Mouse (Mus musculus) left cerebral cortex, adult 18-20 months (tissue): ENCODE results near the gene Slc18b1. TPM values are rescaled to one million over a fixed set of nuclear protein-coding genes. Genes with fewer than 3 reads are reported as not detected.

Experiments used
- DNase-seq, 2 experiments: peaks; one replicate each; pipeline ENCODE4 v3.0.0; 2021 to 2022; ENCODE audit warnings: low spot score in 2 of 2, mixed read lengths in 1 of 2
- total RNA-seq, 2 experiments: library from RNA; stranded (reverse); gene quantifications; 2 replicates each; pipeline ENCODE4 v1.2.3; 2021

Gene Slc18b1
- total RNA-seq, 2 experiments from 2014 or later = 27.6 to 28.8 TPM

DNA sequence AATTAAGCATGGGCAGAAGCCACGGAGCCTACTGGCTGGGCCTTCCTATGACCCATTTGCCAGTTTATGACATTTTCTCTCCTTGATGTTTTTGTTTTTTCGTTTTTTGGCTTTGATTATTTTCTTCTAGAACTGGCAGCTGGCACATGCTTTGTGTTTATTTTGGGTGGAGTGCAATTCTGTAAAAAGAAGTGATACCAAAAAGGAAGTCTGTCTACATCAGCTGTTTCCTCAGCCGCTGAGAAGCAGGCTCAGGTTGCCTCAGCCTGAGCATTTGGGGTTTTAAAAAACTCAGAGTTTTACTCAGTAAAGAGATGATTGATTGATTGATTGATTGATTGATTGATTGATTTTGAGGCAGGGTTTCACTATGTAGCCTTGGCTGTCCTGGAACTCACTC, 6.1 kb downstream of the Slc18b1 start:
- DNase-seq = no peak

DNA sequence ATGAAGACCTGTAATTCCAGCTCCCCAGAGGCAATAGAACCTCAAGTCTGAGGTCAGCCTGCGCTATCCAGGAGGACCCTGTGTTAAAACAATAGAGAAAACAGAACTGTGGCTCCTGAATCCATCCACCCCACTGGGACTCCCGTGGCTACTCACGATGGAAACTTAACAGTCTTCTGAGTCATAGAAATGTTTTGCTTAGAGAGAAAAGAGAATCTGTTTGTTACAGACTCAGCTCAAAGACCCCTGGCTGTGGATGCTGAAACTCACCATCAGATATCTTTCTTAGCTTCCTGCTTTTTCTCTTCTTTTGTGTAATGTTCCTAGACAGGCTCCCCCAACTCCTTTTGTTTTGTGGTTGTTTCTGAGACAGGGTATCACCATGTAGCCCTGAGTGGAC, 7.9 kb downstream of the Slc18b1 start:
- no peak for DNase-seq

DNA sequence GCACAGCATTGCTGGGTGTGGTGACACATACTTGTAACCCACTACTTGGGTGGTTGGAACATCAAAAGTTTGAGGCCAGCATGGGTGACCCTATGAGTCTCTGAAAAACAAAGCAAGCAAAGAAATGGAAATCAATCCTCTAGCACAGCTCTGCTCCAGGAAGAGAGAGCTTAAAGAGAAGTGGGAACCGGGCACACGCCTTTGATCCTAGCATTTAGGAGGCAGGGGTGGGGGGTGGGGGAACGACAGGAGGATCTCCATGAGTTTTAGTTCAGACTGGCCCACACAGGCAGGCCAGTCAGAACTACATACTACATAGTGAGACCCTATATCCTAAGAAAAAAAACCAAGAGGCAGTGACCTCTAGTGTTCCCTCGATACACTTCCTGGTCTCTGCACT, 9.4 kb downstream of the Slc18b1 start:
- DNase-seq = no peak

DNA sequence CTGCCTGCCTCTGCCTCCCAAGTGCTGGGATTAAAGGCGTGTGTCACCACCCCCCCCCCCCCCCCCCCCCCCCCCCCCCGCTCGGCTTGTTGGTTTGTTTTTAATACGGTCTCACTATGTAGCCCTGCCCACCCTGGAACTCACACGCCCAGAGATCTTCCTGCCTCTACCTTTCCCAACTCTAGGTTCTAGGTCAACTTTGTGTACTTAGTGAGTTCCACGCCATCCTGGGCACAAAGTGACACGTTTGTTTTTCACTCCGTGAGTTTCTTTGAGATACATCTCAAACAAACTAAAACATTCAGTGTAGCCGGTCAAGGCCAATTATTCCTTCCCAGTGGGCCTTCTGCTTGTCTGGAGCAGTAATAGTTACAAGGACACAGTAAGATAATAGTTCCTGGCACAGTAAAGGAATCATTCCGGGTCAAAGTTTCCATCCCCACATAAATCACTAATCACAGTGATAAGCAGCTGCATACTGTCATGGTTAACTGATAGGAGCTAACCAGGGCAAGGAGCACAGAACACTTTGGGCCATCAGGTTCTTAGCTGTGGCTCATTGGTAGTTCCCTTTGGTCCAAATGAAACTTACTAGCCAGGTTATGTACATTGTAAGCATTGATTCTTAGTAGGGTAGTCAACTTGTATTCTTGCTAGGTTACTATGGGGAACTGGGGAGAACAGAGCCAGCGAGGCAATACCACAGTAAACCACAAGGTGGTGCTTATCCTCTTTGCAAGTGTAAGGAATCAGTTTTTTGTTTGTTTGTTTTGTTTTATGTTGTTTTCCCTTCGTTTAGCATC, 15.1 kb downstream of the Slc18b1 start:
- DNase-seq = peak; percentile 63 to 79

DNA sequence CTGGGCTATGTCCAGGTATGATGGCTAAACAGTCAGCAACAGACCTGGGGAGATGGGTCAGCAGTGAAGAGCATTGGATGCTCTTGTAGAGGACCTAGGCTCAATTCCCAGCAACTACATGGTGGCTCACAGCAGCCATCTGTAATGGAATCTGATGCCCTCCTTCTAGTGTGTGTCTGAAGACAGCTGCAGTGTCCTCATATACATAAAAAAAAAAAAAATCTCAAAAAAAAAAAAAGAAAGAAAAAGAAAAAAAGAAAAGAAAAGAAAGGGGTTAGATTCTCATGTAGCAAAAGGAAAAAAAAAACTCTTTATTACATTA, 15.6 kb downstream of the Slc18b1 start:
- DNase-seq = no peak

DNA sequence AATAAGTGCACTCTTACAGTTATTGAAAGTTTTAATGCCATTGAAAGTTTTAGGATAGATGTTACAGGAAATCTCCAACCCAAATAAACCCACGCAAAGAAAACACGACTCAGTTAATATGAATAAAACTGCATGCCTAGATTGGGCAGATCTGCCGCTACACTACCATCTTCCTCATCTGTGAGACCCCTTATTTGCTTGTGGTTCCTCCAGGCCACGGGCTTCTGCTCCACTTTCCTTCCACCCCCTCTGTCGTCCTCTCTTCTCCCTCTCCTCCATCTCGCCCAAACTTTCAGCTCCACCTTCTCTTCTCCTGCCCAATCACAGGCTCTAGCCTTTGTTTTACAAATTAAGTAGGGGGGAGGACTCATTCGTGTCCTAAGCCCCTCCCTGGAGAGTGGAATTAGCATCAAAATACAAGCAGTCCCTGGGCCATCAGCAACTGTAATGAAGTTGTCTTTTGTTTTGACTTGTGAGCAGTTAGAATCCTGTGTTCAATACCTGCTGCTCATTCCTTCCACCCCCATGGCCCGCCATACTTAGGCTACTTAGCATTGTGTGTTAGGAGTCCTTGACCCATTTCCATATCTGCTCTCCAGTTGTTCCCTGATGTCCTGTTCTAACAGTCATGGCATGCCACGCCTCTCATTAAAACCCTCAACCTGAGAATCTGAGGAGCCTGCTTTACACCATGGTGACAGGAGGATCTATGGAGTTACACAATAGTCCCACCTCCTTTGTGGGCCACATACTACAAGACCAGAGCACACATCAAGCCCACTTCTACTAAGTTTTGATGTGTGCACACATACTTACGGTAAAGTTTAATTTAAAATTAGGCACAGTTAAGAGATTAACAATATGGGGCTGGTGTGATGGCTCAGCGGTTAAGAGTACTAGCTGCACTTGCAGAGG, 16.3 kb downstream of the Slc18b1 start:
- no peak for DNase-seq

DNA sequence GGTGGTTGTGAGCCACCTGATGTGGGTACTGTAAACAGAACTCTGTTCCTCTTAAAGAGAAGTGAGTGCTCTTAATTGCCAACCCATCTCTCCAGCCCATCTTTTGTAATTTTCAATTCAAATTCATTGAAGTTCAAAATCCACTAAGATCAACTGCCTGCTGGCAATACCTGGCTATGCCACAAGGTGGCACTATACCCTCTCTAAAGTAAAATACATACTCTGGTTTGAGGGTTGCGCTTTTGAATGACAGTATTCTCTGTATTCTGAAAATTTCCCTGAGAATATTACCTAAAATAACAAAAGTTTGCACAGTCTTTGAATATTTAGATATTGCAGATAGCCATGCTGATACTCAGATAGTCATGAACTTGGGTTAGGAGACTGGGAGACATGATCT, 18.4 kb downstream of the Slc18b1 start:
- DNase-seq = peak; percentile 68 to 84

DNA sequence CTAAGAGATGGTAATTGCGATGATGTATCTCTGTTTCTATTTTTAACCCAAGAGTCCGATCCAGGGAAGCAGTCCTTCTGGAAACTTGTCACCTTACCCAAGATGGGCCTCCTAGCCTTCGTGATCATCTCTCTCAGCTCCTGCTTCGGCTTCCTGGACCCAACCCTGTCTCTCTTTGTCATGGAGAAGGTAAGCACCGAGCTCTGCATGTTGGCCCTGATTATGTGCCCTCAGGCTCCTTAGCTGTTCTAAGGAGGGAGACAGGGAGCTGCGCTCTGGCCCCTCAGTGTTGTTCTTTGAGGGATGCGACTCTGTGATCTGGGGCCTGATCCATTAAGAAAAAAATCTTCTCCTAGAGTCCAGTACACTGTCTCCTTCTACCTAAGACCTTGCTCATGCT, 19.5 kb downstream of the Slc18b1 start:
- no peak for DNase-seq

DNA sequence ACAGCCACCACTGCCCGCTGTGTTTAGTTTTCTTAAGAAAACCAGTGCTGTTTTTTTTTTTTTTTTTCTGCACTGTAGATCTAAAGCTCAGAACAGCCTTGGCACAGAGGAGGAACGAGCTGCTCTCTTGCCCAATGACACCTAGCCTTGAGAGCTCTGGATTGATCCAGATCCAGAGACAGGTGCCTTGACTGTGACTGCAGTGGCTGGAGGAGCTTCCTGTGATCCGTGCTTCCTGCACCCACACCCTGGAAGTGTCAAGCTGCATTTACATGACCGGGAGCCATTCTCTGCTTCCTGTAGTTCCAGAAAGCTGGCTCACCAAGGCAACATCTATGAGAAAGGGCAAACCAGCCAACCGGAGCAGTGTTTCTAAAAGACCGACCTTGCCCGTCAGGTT, 29.7 kb downstream of the Slc18b1 start:
- no peak for DNase-seq

DNA sequence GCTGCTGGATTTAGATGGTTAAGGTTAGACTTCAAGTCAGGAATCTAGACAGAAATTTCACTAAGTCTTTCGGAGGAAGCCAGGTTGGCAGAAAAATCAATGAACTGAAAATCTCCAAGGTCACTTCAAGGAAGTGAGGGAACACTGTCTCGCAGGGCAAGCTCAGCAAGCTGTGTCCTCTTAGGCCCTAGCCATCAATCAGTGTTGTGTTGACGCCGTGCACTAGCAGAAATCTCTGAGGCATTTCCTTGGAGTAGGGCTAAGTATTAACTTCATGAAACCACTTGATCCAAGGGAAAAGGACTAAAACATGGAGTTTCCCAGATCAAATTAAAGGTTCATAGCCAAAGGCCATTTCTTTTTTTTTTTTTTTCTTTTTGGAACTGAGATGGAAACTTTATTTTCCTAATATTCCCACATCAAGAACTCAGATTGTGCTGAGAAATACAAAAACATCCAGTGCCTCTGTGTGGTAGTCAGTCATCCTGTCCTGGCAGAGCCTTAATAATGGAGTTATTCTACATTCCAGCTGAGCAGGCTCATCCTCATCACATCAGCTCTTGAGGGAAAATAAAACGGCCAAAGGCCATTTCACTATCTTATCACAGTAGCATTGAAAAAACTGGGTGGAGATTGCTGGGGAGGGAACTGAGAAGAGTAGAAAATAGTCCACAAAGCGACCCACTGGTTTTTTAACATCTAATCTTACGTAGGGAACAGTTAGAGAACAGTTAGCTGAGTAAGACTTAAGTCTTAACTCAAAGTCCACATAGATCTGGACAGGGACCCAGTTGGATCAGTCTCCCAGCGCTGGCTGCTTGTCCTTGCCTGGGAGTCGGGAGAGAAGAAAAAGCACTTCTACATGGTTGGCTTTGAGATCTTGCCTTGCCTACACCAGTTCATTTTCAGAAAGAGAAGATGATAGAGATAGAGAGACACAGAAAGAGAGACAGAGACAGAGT, 39.5 kb downstream of the Slc18b1 start:
- no peak for DNase-seq

DNA sequence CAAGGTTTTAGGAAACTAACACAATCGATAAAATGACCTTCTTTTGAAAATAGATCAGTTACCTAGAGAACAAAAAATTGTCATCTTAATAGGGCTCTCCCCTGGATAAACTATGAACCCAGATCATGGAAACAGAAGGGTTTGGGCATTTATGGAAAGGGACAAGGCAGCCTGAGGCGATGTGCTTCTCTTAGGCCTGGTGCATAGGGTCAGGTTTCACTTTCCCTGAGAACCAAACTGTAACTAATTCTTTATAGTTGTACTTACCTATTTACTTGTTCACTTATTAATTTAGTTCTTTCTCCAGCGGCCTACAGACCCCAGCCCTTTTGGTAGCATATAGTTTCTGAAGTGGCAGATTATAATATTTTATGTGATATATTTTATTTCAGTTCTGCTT, 40.3 kb downstream of the Slc18b1 start:
- no peak for DNase-seq

DNA sequence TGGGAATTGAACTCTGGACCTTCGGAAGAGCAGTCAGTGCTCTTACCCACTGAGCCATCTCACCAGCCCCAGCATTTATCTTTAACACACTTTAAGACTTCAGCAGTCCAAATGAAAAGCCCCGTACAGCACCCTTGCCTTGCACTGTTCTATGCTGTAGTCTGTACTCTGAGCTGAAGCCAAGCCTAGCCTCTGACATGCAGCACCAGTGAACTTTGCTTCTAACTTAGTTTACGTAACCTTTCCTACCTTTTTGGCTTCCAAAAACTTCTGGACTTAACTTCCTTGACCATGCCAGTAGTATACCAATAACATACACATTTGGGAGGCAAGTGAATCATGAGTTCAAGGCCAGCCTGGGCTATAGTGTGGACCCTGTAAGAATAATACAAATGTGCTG, 42.1 kb downstream of the Slc18b1 start:
- DNase-seq = no peak

DNA sequence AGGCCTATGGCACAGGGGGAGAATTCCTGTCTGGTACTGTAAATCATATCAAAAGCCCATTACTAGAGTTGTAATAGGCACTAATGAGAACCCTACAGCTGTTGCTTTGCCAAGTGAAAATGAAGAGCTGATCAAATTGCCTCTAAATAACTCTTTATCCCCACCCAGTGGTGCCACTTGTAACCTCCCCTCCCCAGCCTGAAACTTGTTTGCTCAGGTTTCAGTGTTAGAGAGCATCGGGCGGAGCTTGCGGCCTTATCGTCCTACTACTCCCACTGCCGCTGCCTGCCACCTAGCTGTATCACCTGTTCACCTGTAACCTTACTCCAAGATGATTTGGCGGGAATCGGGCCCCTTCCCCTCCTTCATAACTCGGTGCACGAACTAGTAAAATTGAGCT, 42.6 kb downstream of the Slc18b1 start:
- DNase-seq = no peak

DNA sequence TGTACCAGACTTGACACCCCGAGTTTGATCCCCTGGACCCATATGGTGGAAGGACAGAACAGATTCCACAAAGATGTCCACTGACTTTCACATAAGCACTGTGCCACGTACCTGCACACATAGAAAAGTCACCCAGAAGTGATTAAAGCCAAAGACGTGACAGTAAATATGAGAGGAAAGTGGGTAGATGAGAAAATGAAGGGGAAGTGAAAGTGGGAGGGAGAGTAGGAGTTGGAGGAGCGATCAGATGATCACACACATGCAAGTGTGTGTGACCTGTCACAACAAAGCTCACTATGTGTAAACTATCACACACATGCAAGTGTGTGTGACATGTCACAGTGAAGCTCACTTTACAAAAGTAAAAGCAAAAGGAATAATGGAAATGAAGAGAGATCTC, 43.7 kb downstream of the Slc18b1 start:
- no peak for DNase-seq

DNA sequence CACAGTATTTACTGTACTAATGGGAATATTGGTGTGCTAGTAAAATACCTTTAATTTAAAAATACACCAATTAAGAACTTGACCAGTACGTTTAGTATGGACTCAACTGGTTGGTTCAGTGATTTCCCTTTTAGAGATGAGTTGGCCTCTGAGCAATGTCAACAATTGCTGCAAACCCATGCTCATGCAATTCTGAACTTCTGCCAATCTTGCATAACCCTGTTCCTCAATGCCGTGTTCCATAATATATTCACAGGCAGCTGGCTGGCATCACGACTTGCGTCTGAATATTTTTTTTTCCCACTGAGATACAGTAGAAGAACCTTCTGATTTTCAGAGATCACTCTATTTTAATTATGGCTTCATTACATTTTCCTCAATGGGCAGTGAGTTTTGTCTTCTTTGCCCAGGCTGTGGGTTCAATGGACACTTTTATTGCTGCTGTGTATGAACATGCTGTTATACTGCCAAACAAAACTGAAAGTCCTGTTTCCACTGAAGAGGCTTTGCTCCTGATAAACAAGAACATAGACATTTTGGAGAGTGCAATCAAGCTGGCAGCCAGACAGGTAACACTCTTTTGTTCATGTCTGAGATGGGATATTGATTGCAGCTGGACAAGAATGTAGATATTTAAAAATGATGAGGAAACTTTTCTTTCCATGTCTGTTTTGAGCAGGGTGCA, 54.6 kb downstream of the Slc18b1 start, which contains the start of gene Vnn3:
Gene Vnn3 (plus strand): TSS at position 235 of the 685 bp plus-strand sequence.
- no peak for DNase-seq

DNA sequence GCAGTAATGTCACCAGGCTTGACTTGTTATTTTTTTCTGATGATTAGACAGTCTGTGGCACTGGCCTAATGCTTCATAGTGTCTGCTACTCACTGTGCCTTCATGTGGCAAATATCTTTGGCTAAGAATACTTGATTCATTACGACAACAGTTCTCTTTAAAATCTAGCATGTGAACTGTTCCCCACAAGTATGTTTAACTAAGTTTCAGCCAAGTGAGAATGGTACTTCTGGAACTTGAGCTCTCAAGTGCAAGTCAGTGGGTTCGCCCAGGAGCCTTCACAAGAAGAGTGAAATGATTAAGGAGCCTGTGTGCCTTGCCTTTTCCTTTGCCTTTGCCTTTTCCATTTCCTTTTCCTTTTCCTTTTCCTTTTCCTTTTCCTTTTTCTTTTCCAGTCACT, 55.3 kb downstream of the Slc18b1 start:
- no peak for DNase-seq

DNA sequence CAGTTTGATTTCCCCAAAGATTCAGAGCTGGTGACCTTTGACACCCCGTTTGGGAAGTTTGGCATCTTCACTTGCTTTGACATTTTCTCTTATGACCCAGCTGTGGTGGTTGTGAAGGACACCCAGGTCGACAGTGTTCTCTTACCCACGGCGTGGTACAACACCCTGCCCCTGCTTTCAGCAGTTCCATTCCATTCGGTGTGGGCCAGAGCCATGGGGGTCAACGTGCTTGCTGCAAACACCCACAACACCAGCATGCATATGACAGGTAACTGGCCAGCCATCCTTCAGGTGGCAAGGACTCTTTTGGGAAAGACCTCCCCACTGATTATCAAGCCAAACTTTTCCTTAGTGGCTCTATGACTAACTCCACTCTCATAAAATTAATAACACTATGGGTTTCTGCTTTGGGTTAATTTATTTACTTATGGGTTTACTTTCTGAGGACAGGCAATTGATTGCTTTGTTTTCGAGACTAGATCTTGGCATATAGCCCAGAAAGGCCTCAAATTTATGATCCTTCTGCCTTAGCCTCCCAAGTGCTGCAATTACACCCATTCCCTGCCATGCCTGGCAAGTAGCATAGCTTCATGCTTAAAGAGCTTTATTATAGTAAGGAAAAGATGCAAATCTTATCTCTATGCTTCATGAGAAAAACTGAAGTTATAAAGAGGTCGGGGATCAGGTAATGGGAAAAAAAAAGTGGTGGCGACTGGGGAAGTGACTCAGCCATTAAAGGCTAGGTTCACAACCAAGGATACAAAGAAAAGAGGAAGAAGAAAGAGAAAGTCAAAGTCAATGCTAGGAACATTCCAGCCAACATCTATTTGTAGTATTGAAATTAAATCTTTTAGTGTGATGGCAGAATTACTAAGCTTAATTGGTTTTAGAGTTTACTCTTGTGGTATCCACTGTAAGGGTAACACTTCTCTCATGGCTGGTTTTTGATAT, 67.9 kb downstream of the Slc18b1 start:
- DNase-seq = no peak
